Mouse (Mus musculus) colon, adult 2 months (tissue): ENCODE results near the gene Klhl6. TPM values are rescaled to one million over a fixed set of nuclear protein-coding genes. Genes with fewer than 3 reads are reported as not detected.

Experiments used
- polyA plus RNA-seq: library from polyadenylated mRNA; depleted of rRNA; stranded (reverse); fragments of >200 nt; gene quantifications from 2 replicates; pipeline ENCODE4 v1.2.3, GENCODE M21; 2012; rRNA removed

The Klhl6 gene
- 0.85 and 1.2 TPM in 2 replicates for polyA plus RNA-seq

DNA sequence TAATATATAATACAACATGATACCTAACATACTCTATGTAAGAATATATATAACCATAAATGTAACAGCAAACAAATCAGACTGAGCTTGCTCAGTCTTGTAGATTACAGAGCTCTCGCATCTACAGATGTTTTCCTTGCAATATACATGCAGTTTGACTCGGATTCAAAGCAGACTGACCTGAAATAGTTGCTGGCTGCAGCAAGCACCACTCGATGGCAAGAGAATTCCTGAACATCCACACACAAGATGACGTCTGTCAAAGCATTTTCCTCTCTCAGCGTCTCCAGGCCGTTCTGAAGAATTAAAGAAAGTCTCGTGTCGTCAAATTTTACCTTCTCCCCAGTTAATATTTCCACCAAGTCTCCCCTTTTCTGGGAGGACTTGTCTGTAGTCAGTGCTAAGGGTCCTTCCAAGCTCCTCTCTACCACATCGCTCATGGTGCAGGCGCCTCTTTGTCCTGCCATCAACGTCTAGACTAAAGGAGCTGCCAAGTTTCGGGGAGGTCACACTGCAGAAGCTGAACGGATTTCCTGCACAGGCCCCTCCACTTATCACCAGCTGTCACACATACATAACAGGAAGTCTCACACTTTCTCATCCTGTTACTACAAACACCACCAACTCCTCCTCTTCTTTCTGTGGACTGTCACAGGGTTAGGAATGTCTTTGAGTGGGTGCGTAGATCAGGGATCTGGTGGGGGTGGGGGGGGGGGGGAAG lies at the start of gene Klhl6:
Gene Klhl6, minus strand, starts transcription at position 501 of the 721 bp plus-strand sequence.

Other genes starting within 250 kb of the Klhl6 start
- gene B3gnt5, start 222.8 kb downstream of the Klhl6 start, polyA plus RNA-seq = 4.2 and 6.2 TPM in 2 replicates
- gene Klhl24, start 114.5 kb upstream of the Klhl6 start, polyA plus RNA-seq = 4.9 and 5.7 TPM in 2 replicates
- 17.6 and 19.7 TPM in 2 replicates for gene Yeats2, start 158.0 kb upstream of the Klhl6 start, polyA plus RNA-seq